Comparison of ENCODE assay signal across 28 mouse cellular contexts in genomic region chr16:17049886-17050285, GRCm38 (mm10).
"Had no signal": no experiment of that assay in that cellular context is flagged by ENCODE, and none has a peak within 500 bp of the region (broad histone marks: within the 10 kb centered on the region; RNA-seq: fewer than 3 reads in every experiment).

No protein-coding gene starts in this region.

- ATAC-seq: forebrain, embryonic 13.5 days; forebrain, embryonic 14.5 days; forebrain, embryonic 15.5 days; forebrain, embryonic 16.5 days; forebrain, postnatal 0 days had no signal

- H3K27me3 ChIP-seq: embryonic facial prominence, embryonic 12.5 days; embryonic facial prominence, embryonic 13.5 days; embryonic facial prominence, embryonic 15.5 days; forebrain, embryonic 12.5 days; forebrain, embryonic 13.5 days; forebrain, embryonic 15.5 days had no signal

- H3K9ac ChIP-seq: embryonic facial prominence, embryonic 12.5 days; embryonic facial prominence, embryonic 13.5 days; embryonic facial prominence, embryonic 15.5 days; forebrain, embryonic 12.5 days; forebrain, embryonic 13.5 days; forebrain, embryonic 15.5 days; forebrain, postnatal 0 days had no signal

- H3K27ac ChIP-seq: embryonic facial prominence, embryonic 10.5 days; embryonic facial prominence, embryonic 12.5 days; embryonic facial prominence, embryonic 13.5 days; embryonic facial prominence, embryonic 15.5 days; forebrain, embryonic 10.5 days; forebrain, embryonic 12.5 days; forebrain, embryonic 13.5 days; forebrain, embryonic 15.5 days; gastrocnemius, adult 2 months; heart, adult 2 months; heart, embryonic 10.5 days had no signal

- H3K4me1 ChIP-seq: embryonic facial prominence, embryonic 10.5 days; embryonic facial prominence, embryonic 12.5 days; embryonic facial prominence, embryonic 15.5 days; forebrain, embryonic 10.5 days; forebrain, embryonic 12.5 days; forebrain, embryonic 13.5 days had no signal

- DNase-seq: cerebellum, adult 8-10 months; cerebellum, adult 9-10 months; cerebellum, adult 9-11 months; cerebellum, postnatal 10 days; cerebellum, postnatal 14 days; cerebellum, postnatal 25 days; cerebellum, postnatal 36 days; embryo, embryonic 11 days; forebrain, postnatal 0 days; gastrocnemius, adult 2 months; gastrocnemius, postnatal 10 days; gastrocnemius, postnatal 14 days; gastrocnemius, postnatal 25 days; gastrocnemius, postnatal 36 days; heart, adult 18-20 months; heart, adult 2 months had no signal

- H3K4me3 ChIP-seq: embryonic facial prominence, embryonic 10.5 days; embryonic facial prominence, embryonic 12.5 days; embryonic facial prominence, embryonic 13.5 days; embryonic facial prominence, embryonic 15.5 days; erythroblast, embryonic 14.5 days; forebrain, embryonic 10.5 days; forebrain, embryonic 12.5 days; forebrain, embryonic 13.5 days; forebrain, embryonic 15.5 days; gastrocnemius, adult 2 months; heart, adult 2 months; heart, embryonic 10.5 days had no signal

- H3K9me3 ChIP-seq: embryonic facial prominence, embryonic 10.5 days; embryonic facial prominence, embryonic 12.5 days; embryonic facial prominence, embryonic 13.5 days; embryonic facial prominence, embryonic 15.5 days; forebrain, embryonic 10.5 days; forebrain, embryonic 12.5 days; forebrain, embryonic 13.5 days; forebrain, embryonic 15.5 days; heart, embryonic 10.5 days had no signal
